Mouse (Mus musculus): ENCODE measurements around the gene Ahsg. TPM values are rescaled to one million over a fixed set of nuclear protein-coding genes. Genes with fewer than 3 reads are reported as not detected.

Ahsg gene
- not detected for polyA plus RNA-seq (2015; fragmentation: Illumina TruSeq; extraction: RNeasy Lipid Tissue Mini Kit (QIAGEN cat#74804); ENCODE audit: insufficient read depth, low replicate concordance)

DNA sequence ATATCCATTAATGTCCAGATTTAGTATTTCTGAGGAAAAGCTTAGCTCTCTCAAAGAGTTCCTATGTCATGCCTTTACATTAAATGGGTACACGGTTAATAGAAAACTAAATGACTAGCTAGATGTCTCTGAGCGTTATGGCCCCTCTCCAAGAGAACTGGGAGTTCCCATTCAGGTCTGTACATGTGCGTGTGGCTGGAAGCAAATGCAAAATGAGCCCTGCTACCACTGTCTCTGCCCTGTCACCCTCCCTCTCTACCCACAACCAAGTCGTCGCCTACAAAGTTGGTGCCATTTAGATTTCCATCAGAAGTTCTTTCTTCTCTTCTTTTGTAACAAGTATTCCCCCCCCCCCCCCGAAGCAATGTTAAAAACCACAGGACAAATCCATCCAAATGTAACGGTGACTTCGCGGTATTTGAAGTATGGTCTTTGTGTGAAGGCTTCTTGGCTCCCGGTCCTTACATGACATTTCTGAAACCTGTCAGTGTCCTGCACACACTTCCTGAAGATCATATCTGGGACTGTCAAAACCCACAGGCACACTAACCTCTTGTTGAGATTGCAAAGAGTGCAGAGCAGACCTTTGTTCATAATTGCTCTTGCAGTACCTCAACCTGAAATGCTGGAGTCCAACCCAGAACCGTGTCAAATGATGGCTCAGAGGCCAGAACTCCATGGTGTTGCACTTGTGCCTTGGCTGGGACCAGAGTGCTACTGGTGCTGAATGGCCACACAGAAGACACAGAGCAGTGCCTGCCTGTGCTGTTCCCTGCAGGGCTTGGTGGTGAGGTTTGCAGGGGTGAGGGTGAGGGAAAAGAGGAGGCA is at the start of gene Ahsg:
TSS of gene Ahsg (plus strand) at position 595 of the 828 bp plus-strand sequence.

DNA sequence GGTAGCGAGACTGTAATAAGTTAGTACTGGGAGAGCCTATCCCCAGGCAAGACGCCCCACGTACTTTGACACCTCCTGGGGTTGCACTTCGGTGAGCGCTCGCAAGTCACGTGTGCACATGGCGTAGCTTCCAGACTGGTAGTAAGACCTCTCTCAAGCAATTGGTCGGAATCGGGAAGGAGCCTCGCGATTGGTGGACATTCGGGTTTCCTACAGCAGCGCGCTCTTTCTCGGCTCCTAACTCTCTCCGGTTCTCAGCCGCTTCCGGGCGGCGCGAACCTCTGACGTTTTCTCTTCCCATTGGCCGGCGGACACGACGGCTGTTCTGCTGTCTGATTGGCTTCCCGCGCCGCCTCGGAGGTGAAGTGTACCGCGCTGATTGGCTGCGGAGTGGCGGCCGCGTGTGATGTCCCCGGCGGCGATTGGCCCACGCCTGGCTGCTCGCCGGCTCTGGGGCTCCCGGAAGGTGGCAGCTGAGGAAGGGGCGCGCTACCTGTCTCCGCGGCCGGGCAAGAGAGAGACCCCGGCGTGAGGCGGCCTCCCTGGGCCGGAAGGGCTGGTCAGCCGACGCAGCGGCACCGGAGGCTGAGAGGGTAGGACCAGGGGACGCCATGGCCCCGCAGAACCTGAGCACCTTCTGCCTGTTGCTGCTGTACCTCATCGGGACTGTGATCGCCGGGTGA is 33.5 kb upstream of the Ahsg start, which contains the start of the genes Tbccd1 and Dnajb11:
TSS of gene Tbccd1 (minus strand) at position 239 of the 683 bp plus-strand sequence.
TSS of gene Dnajb11 (plus strand) at position 415 of the 683 bp plus-strand sequence.

DNA sequence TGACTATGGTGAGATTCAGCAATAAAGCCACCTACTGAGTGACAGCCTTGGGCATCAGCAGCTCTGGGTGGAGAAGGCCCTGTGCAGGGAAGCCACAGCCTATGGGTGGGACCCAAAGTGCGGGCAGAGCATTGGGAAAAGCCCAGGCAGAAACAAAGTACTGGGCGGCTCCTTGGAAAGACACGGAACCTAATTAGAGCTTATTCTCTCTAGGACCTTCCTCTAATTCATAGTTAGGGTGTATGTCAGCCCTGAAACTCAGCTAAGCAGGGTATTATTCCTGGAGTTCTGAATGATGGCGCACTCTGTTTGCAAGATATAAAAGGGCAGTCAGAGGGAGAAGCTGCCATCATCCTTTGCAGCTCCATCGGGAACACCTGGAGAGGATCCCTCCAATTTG is 27.0 kb downstream of the Ahsg start, which contains the start of gene Fetub:
TSS of gene Fetub (plus strand) at position 301 of the 400 bp plus-strand sequence.

Other genes starting within 250 kb of the Ahsg start
- gene Dgkg, start 234.1 kb upstream of the Ahsg start, polyA plus RNA-seq (2015; fragmentation: Illumina TruSeq; extraction: RNeasy Lipid Tissue Mini Kit (QIAGEN cat#74804); ENCODE audit: insufficient read depth, low replicate concordance): 0.50 TPM
- not detected for gene Crygs, start 79.7 kb upstream of the Ahsg start, polyA plus RNA-seq (2015; fragmentation: Illumina TruSeq; extraction: RNeasy Lipid Tissue Mini Kit (QIAGEN cat#74804); ENCODE audit: insufficient read depth, low replicate concordance)
- 19.3 TPM for gene Tbccd1, start 33.6 kb upstream of the Ahsg start, polyA plus RNA-seq (2015; fragmentation: Illumina TruSeq; extraction: RNeasy Lipid Tissue Mini Kit (QIAGEN cat#74804); ENCODE audit: insufficient read depth, low replicate concordance)
- gene Dnajb11, start 33.4 kb upstream of the Ahsg start, polyA plus RNA-seq (2015; fragmentation: Illumina TruSeq; extraction: RNeasy Lipid Tissue Mini Kit (QIAGEN cat#74804); ENCODE audit: insufficient read depth, low replicate concordance): 128 TPM
- not detected for gene Fetub, start 27.1 kb downstream of the Ahsg start, polyA plus RNA-seq (2015; fragmentation: Illumina TruSeq; extraction: RNeasy Lipid Tissue Mini Kit (QIAGEN cat#74804); ENCODE audit: insufficient read depth, low replicate concordance)
- gene Hrg, start 59.8 kb downstream of the Ahsg start, polyA plus RNA-seq (2015; fragmentation: Illumina TruSeq; extraction: RNeasy Lipid Tissue Mini Kit (QIAGEN cat#74804); ENCODE audit: insufficient read depth, low replicate concordance): not detected
- not detected for gene Kng2, start 138.2 kb downstream of the Ahsg start, polyA plus RNA-seq (2015; fragmentation: Illumina TruSeq; extraction: RNeasy Lipid Tissue Mini Kit (QIAGEN cat#74804); ENCODE audit: insufficient read depth, low replicate concordance)
- gene Kng1, start 166.6 kb downstream of the Ahsg start, polyA plus RNA-seq (2015; fragmentation: Illumina TruSeq; extraction: RNeasy Lipid Tissue Mini Kit (QIAGEN cat#74804); ENCODE audit: insufficient read depth, low replicate concordance): not detected
- gene Eif4a2, start 216.2 kb downstream of the Ahsg start, polyA plus RNA-seq (2015; fragmentation: Illumina TruSeq; extraction: RNeasy Lipid Tissue Mini Kit (QIAGEN cat#74804); ENCODE audit: insufficient read depth, low replicate concordance): 1,407 TPM
- gene Rfc4, start 236.5 kb downstream of the Ahsg start, polyA plus RNA-seq (2015; fragmentation: Illumina TruSeq; extraction: RNeasy Lipid Tissue Mini Kit (QIAGEN cat#74804); ENCODE audit: insufficient read depth, low replicate concordance): 30.1 TPM

Data from spleen, adult 10 weeks (tissue).